In the genomic region with DNA sequence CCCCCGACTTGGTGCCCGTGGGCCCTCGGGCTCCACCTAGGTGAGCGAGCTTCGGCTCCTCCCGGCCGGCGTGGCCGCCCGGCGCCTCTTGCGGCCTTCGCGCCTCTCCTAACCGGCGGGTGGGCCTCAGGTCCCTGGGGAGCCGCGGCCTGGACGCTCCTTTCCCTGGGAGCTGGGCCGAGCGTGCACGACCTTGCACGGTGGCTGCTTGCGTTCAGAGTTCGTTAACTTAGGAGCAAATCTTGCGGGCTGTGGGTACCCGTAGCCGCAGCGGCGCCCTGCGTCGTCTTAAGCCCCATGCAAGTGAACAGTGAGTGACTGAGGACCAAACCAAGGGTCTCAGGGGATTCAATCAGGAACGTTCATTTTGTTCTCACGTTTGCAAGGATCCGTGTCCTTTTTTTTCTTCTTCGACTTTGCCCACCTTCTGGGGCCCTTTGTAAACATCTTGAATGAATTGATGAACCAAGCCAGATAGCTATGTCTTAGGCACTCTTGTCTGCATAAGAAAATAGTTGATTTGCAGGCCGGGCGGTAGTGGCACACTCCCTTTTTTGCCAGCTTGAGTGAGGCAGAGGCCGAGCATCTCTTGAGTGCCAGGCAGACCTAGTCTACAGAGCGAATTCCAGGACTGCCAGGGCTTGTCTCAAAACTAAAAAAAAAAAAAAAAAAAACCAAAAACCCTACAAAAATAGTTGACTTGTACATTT, we compare ENCODE assay signal across 8 mouse cellular contexts. TPM values are rescaled to one million over a fixed set of nuclear protein-coding genes. Genes with fewer than 3 reads are reported as not detected.
DNase-seq lines count a peak whose midpoint lies in the region; ATAC-seq and TF ChIP-seq lines count a peak whose summit lies in the region.

No protein-coding gene starts in this region.

- H3K27ac ChIP-seq in heart, embryonic 11.5 days (ENCODE audit: low read depth, low read length), result peak overlapping the region; percentile 85
- no peak overlapping the region for H3K27ac ChIP-seq in thymus, adult 2 months (ENCODE audit: control insufficient read depth, insufficient read depth, low read length)
- peak overlapping the region; percentile 76 for H3K27ac ChIP-seq in forebrain, embryonic 11.5 days (ENCODE audit: low read depth, low read length)
- H3K27ac ChIP-seq in limb, embryonic 13.5 days, result peak overlapping the region; percentile 89; the same call in 1 of the 2 replicates
- H3K27ac ChIP-seq in neural tube, embryonic 13.5 days (replicated peaks), result peak overlapping the region; percentile 67

- no peak for TF ChIP-seq CTCF in thymus, adult 2 months (IDR thresholded peaks at IDR 0.05; ENCODE audit: borderline replicate concordance, control insufficient read depth, extremely low read depth, insufficient read depth, low read length, poor library complexity)

- H3K9me3 ChIP-seq in heart, embryonic 11.5 days (replicated peaks; ENCODE audit: control insufficient read depth, low read length), result no peaks in the 10 kb centered on the region
- H3K9me3 ChIP-seq in forebrain, embryonic 11.5 days (ENCODE audit: control insufficient read depth, low read length), result no peaks in the 10 kb centered on the region
- no peaks in the 10 kb centered on the region for H3K9me3 ChIP-seq in limb, embryonic 13.5 days
- no peaks in the 10 kb centered on the region for H3K9me3 ChIP-seq in neural tube, embryonic 13.5 days

- peaks cover 13% of the 10 kb centered on the region for H3K36me3 ChIP-seq in heart, embryonic 11.5 days (ENCODE audit: control insufficient read depth, insufficient read depth, low read length)
- peaks cover 15% of the 10 kb centered on the region for H3K36me3 ChIP-seq in thymus, adult 2 months (ENCODE audit: control insufficient read depth, insufficient read depth, low read length)
- H3K36me3 ChIP-seq in forebrain, embryonic 11.5 days (ENCODE audit: control insufficient read depth, insufficient read depth, low read length), result no peaks in the 10 kb centered on the region; the same call in none of the 2 replicates
- H3K36me3 ChIP-seq in limb, embryonic 13.5 days, result peaks cover 27% of the 10 kb centered on the region
- H3K36me3 ChIP-seq in neural tube, embryonic 13.5 days, result peaks cover 19% of the 10 kb centered on the region

- H3K4me2 ChIP-seq in heart, embryonic 11.5 days, result peak overlapping the region; percentile 76
- H3K4me2 ChIP-seq in forebrain, embryonic 11.5 days (ENCODE audit: low read depth, low read length, severe bottlenecking), result peak overlapping the region; percentile 67
- peak overlapping the region; percentile 78 for H3K4me2 ChIP-seq in limb, embryonic 13.5 days (replicated peaks)
- peak overlapping the region; percentile 94 for H3K4me2 ChIP-seq in neural tube, embryonic 13.5 days

- intact Hi-C loops in heart, postnatal 10 days (cut with DNase I), result loop anchor here (2.0 kb wide), 1 partner anchor 213 kb away; no protein-coding TSS in a partner anchor

- under 1% methylated on average over 40 of the region's 40 CpGs for WGBS in heart, embryonic 11.5 days (ENCODE audit: insufficient replicate concordance)
- WGBS in thymus, adult 2 months, result under 1% methylated on average over 40 of the region's 40 CpGs
- under 1% methylated on average over 40 of the region's 40 CpGs for WGBS in forebrain, embryonic 11.5 days
- under 1% methylated on average over 39 of the region's 40 CpGs for WGBS in limb, embryonic 13.5 days
- WGBS in neural tube, embryonic 13.5 days, result under 1% methylated on average over 40 of the region's 40 CpGs

- peak overlapping the region; percentile 86 for H3K4me3 ChIP-seq in heart, embryonic 11.5 days (ENCODE audit: low read depth, low read length)
- H3K4me3 ChIP-seq in thymus, adult 2 months (ENCODE audit: control insufficient read depth, insufficient read depth, low read length), result peak overlapping the region; percentile 97
- H3K4me3 ChIP-seq in forebrain, embryonic 11.5 days (ENCODE audit: low read depth, low read length), result peak overlapping the region; percentile 94
- peak overlapping the region; percentile 82 for H3K4me3 ChIP-seq in limb, embryonic 13.5 days
- peak overlapping the region; percentile 96 for H3K4me3 ChIP-seq in neural tube, embryonic 13.5 days

- H3K27me3 ChIP-seq in heart, embryonic 11.5 days (ENCODE audit: control insufficient read depth, insufficient read depth, low read length), result no peaks in the 10 kb centered on the region
- H3K27me3 ChIP-seq in thymus, adult 2 months (ENCODE audit: control insufficient read depth, insufficient read depth, low read length), result no peaks in the 10 kb centered on the region
- no peaks in the 10 kb centered on the region for H3K27me3 ChIP-seq in forebrain, embryonic 11.5 days (ENCODE audit: control insufficient read depth, insufficient read depth, low read length)
- H3K27me3 ChIP-seq in limb, embryonic 13.5 days, result no peaks in the 10 kb centered on the region
- H3K27me3 ChIP-seq in neural tube, embryonic 13.5 days, result no peaks in the 10 kb centered on the region

- DNase-seq in heart, postnatal 10 days, result no peak
- no peak for DNase-seq in thymus, adult 2 months
- no peak for DNase-seq in thymus, postnatal 0 days (ENCODE audit: low spot score)
- no peak for DNase-seq in forebrain, embryonic 11.5 days (ENCODE audit: low spot score)
- DNase-seq in left cerebral cortex, adult 9 months (ENCODE audit: low spot score in 2 of 2), result no peak

- peak overlapping the region; percentile 90 for H3K9ac ChIP-seq in heart, embryonic 11.5 days (ENCODE audit: low read depth, low read length)
- peak overlapping the region; percentile 93 for H3K9ac ChIP-seq in forebrain, embryonic 11.5 days (ENCODE audit: low read length)
- peak overlapping the region; percentile 89 for H3K9ac ChIP-seq in limb, embryonic 13.5 days
- H3K9ac ChIP-seq in neural tube, embryonic 13.5 days, result peak overlapping the region; percentile 88

- H3K4me1 ChIP-seq in heart, embryonic 11.5 days (ENCODE audit: control insufficient read depth, insufficient read depth, low read length), result 0 out of 2 replicates have a peak, but pooled peaks cover 6% of the 10 kb centered on the region
- peaks cover 4% of the 10 kb centered on the region for H3K4me1 ChIP-seq in thymus, adult 2 months (replicated peaks; ENCODE audit: control insufficient read depth, insufficient read depth, low read length)
- H3K4me1 ChIP-seq in forebrain, embryonic 11.5 days (replicated peaks; ENCODE audit: control insufficient read depth, insufficient read depth, low read length), result no peaks in the 10 kb centered on the region; the same call in 1 of the 2 replicates
- H3K4me1 ChIP-seq in limb, embryonic 13.5 days, result peaks cover 20% of the 10 kb centered on the region
- peaks cover 30% of the 10 kb centered on the region for H3K4me1 ChIP-seq in neural tube, embryonic 13.5 days (replicated peaks)

- peak; percentile 71 for ATAC-seq in heart, embryonic 11.5 days (replicated peaks; ENCODE audit: insufficient number of reproducible peaks, low FRiP score, low TSS enrichment)
- ATAC-seq in forebrain, embryonic 11.5 days (replicated peaks; ENCODE audit: low FRiP score), result peak; percentile 83
- peak; percentile 69 for ATAC-seq in limb, embryonic 13.5 days (ENCODE audit: low FRiP score, low read depth)
- peak; percentile 70 for ATAC-seq in neural tube, embryonic 13.5 days (ENCODE audit: low read depth)

- no peak for TF ChIP-seq POLR2A in thymus, adult 2 months (IDR thresholded peaks at IDR 0.05; ENCODE audit: control insufficient read depth, extremely low read depth, insufficient read depth, low read length, poor library complexity)

RNA-seq across cellular contexts. Expression of a gene that starts 0.5 kb away (rescaled TPM):
- 53.8 and 58.2 TPM in 2 replicates for polyA plus RNA-seq in heart, embryonic 11.5 days (2014; fragmentation: Nextera tagmentation; extraction: Ambion mirVana)
- 10 to 100 TPM; 26.8 to 26.9 TPM for total RNA-seq in heart, postnatal 10 days (2021)
- 41.5 and 52.1 TPM in 2 replicates for polyA plus RNA-seq in thymus, adult 2 months (2012; rRNA removed)
- polyA plus RNA-seq in thymus, postnatal 0 days (2015; fragmentation: Nextera tagmentation; extraction: Ambion mirVana), result 65.6 and 72.7 TPM in 2 replicates
- polyA plus RNA-seq in forebrain, embryonic 11.5 days (2014; fragmentation: Nextera tagmentation; extraction: Ambion mirVana), result 107 and 119 TPM in 2 replicates
- 70.8 and 73.2 TPM in 2 replicates for polyA plus RNA-seq in limb, embryonic 13.5 days (2015; fragmentation: Nextera tagmentation; extraction: Ambion mirVana)
- polyA plus RNA-seq in neural tube, embryonic 13.5 days (2015; fragmentation: Nextera tagmentation; extraction: Ambion mirVana), result 20.6 and 24.6 TPM in 2 replicates

RNA-seq across cellular contexts. Expression of a gene that starts 0.6 kb away (rescaled TPM):
- 7.3 and 7.9 TPM in 2 replicates for polyA plus RNA-seq in heart, embryonic 11.5 days (2014; fragmentation: Nextera tagmentation; extraction: Ambion mirVana)
- under 1 TPM; 0.27 to 0.50 TPM for total RNA-seq in heart, postnatal 10 days (2021)
- polyA plus RNA-seq in thymus, adult 2 months (2012; rRNA removed), result 1.7 and 1.9 TPM in 2 replicates
- polyA plus RNA-seq in thymus, postnatal 0 days (2015; fragmentation: Nextera tagmentation; extraction: Ambion mirVana), result 1.5 and 2.9 TPM in 2 replicates
- 2.5 and 2.9 TPM in 2 replicates for polyA plus RNA-seq in forebrain, embryonic 11.5 days (2014; fragmentation: Nextera tagmentation; extraction: Ambion mirVana)
- polyA plus RNA-seq in limb, embryonic 13.5 days (2015; fragmentation: Nextera tagmentation; extraction: Ambion mirVana), result 2.5 and 3.0 TPM in 2 replicates
- polyA plus RNA-seq in neural tube, embryonic 13.5 days (2015; fragmentation: Nextera tagmentation; extraction: Ambion mirVana), result 1.4 and 1.6 TPM in 2 replicates
